Mouse (Mus musculus): Measurements from ENCODE around the gene Fam166b.

- no peak for TF ChIP-seq CTCF (IDR thresholded peaks at IDR 0.05; ENCODE audit: control insufficient read depth, insufficient read depth, low read length)
- no peak for TF ChIP-seq POLR2A (IDR thresholded peaks at IDR 0.05; ENCODE audit: borderline replicate concordance, control insufficient read depth, low read depth, low read length)
These were observed 48.0 kb downstream of the Fam166b start for GRCm38 (mm10) chr4:43380951-43381350.

Data from bone marrow, adult 2 months (tissue).